8 mouse cellular contexts compared by ENCODE assay signal in the genomic region with DNA sequence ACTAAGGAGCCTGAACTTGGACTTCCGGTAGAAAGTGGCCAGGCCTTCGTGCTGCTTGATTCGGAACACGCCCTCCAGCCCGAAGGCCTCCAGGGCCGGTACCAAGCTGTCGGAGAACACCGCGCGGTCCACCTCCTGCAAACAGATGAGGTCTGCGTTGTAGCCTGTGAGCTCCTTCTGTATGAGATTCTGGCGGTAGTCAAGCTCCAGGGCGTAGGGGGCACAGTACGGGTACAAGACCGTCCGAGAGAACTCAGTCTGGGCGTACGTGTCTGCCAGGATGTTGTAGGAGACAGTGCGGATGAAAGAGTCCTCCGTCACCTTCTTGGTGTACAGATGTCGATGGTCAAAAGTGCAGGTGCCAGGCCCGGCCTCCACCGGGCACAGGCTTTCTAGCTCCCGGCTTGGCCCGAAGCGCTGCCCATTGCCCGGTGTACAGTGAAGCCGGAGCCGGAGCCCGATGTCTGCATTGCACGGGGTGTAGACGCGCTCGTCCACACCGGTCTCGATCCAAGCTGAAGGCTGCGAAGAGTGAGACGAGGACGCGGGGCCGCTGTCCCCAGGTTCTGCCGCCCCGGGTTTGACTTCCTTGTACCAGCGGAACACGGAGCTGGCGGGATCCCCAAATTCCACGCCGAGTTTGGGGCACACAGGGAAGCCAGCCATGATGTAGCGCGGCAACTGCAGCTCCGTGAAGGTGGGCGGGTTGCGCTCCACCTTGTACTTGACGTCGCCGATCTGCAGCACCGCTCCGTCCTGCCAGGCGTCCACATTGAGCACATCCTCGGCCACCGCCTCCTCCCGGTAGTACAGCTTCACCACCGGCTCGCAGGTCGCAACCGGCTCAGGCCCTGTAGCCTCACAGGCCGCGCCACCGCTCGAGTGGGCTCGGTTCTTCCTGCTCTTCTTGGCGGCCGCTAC. TPM values are rescaled to one million over a fixed set of nuclear protein-coding genes. Genes with fewer than 3 reads are reported as not detected.
DNase-seq lines count a peak whose midpoint lies in the region; ATAC-seq lines count a peak whose summit lies in the region.

No protein-coding gene starts in this region.

- 1% methylated on average over 73 of the region's 73 CpGs for WGBS in forebrain, embryonic 12.5 days
- WGBS in hindbrain, embryonic 13.5 days, result under 1% methylated on average over 73 of the region's 73 CpGs

- peak overlapping the region; percentile 83 for H3K4me3 ChIP-seq in forebrain, embryonic 12.5 days (replicated peaks)
- H3K4me3 ChIP-seq in hindbrain, embryonic 13.5 days, result peak overlapping the region; percentile 98

- H3K36me3 ChIP-seq in forebrain, embryonic 12.5 days (replicated peaks), result peaks cover 22% of the 10 kb centered on the region; the same call in 1 of the 2 replicates
- H3K36me3 ChIP-seq in hindbrain, embryonic 13.5 days, result peaks cover 21% of the 10 kb centered on the region

- no peaks in the 10 kb centered on the region for H3K9me3 ChIP-seq in forebrain, embryonic 12.5 days
- no peaks in the 10 kb centered on the region for H3K9me3 ChIP-seq in hindbrain, embryonic 13.5 days

- peak; percentile 32 for DNase-seq in ES-CJ7 (ENCODE audit: low read depth, low spot score)
- DNase-seq in brain, adult 2 months (ENCODE audit: low read depth, low spot score), result peak; percentile 70
- peak; percentile 44 to 70 for DNase-seq in left cerebral cortex, adult 18-20 months (ENCODE audit: low spot score in 2 of 2)
- DNase-seq in lung, postnatal 25 days (ENCODE audit: low spot score), result peak; percentile 18
- peak; percentile 61 for DNase-seq in right cerebral cortex, adult 18-20 months
- DNase-seq in urinary bladder, postnatal 25 days (ENCODE audit: low spot score), result peak; percentile 31

- ATAC-seq in forebrain, embryonic 12.5 days (ENCODE audit: low FRiP score), result peak; percentile 40; the same call in 1 of the 2 replicates
- peak; percentile 64 for ATAC-seq in hindbrain, embryonic 13.5 days (ENCODE audit: low FRiP score)

- H3K4me2 ChIP-seq in forebrain, embryonic 12.5 days, result peak overlapping the region; percentile 99
- peak overlapping the region; percentile 100 for H3K4me2 ChIP-seq in hindbrain, embryonic 13.5 days

- H3K9ac ChIP-seq in forebrain, embryonic 12.5 days, result peak overlapping the region; percentile 85
- H3K9ac ChIP-seq in hindbrain, embryonic 13.5 days, result peak overlapping the region; percentile 90

- peaks cover 30% of the 10 kb centered on the region for H3K4me1 ChIP-seq in forebrain, embryonic 12.5 days
- H3K4me1 ChIP-seq in hindbrain, embryonic 13.5 days (replicated peaks), result peaks cover 38% of the 10 kb centered on the region

- no peaks in the 10 kb centered on the region for H3K27me3 ChIP-seq in forebrain, embryonic 12.5 days
- no peaks in the 10 kb centered on the region for H3K27me3 ChIP-seq in hindbrain, embryonic 13.5 days

- peak overlapping the region; percentile 82 for H3K27ac ChIP-seq in forebrain, embryonic 12.5 days
- H3K27ac ChIP-seq in hindbrain, embryonic 13.5 days, result peak overlapping the region; percentile 93

RNA-seq across cellular contexts. Expression of gene Pde12, which starts 1.1 kb away (rescaled TPM):
- 12.9 TPM in 2 replicates for polyA plus RNA-seq in forebrain, embryonic 12.5 days (2016; fragmentation: Nextera tagmentation; extraction: Ambion mirVana)
- 11.8 and 11.9 TPM in 2 replicates for polyA plus RNA-seq in hindbrain, embryonic 13.5 days (2015; fragmentation: Nextera tagmentation; extraction: Ambion mirVana)
- total RNA-seq in left cerebral cortex, adult 18-20 months (2021), result 1 to 10 TPM; 9.1 to 9.3 TPM

RNA-seq across cellular contexts. Expression of gene Dnah12, which starts 24.4 kb away (rescaled TPM):
- polyA plus RNA-seq in forebrain, embryonic 12.5 days (2016; fragmentation: Nextera tagmentation; extraction: Ambion mirVana), result not detected in 2 replicates
- polyA plus RNA-seq in hindbrain, embryonic 13.5 days (2015; fragmentation: Nextera tagmentation; extraction: Ambion mirVana), result 0.08 and 0.09 TPM in 2 replicates
- under 1 TPM; 0.21 to 0.26 TPM for total RNA-seq in left cerebral cortex, adult 18-20 months (2021)

RNA-seq across cellular contexts. Expression of gene Arf4, which starts 30.8 kb away (rescaled TPM):
- polyA plus RNA-seq in forebrain, embryonic 12.5 days (2016; fragmentation: Nextera tagmentation; extraction: Ambion mirVana), result 560 and 584 TPM in 2 replicates
- polyA plus RNA-seq in hindbrain, embryonic 13.5 days (2015; fragmentation: Nextera tagmentation; extraction: Ambion mirVana), result 586 and 604 TPM in 2 replicates
- total RNA-seq in left cerebral cortex, adult 18-20 months (2021), result 100 to 1,000 TPM; 105 to 110 TPM

Comparison
In these comparisons a context has a peak if more than half of its experiments do, and no peak if none do; other contexts are left out.
1. Peak in every context shown above with its lines: DNase-seq, ATAC-seq, H3K4me3 ChIP-seq and H3K27ac ChIP-seq.
2. DNase-seq: peak in every context shown above with its lines; median percentile 70 in brain, adult 2 months; 61 in right cerebral cortex, adult 18-20 months; 57 in left cerebral cortex, adult 18-20 months; 32 in ES-CJ7; 31 in urinary bladder, postnatal 25 days; 18 in lung, postnatal 25 days.